Mouse (Mus musculus): ENCODE results near the gene Opcml. TPM values are rescaled to one million over a fixed set of nuclear protein-coding genes. Genes with fewer than 3 reads are reported as not detected.

Opcml gene
- total and polyA plus RNA-seq, 2 experiments from 2014 or later, result 48.3 to 88.2 TPM

DNA sequence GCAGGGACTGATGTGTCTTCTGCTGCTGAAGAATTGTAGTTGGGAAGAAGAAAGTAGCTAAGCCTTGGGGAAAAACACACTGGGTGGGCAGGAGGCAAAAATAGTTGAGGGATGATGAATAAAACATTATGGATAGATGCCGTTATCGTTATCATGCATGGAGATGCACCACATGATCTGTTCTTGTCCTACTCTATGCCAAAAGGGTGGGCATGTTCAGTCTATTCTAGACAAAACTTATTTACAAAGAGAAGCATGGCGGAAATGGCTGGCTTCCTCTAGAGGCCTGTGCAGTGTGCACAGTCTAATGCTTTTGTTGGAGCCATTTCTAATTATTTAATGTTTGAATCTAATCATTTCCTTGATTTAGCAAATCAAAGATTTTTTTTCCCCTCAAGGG lies 293.2 kb downstream of the Opcml start:
- DNase-seq (ENCODE audit: low spot score) (no peak), ATAC-seq (no peak)
- Histone ChIP-seq H3K9ac (replicated peaks; ENCODE audit: low read length) (no peak overlapping the region), H3K36me3 (ENCODE audit: insufficient read depth, low read length) (no peaks in the 10 kb centered on the region), H3K4me3 (ENCODE audit: low read length) (no peak overlapping the region), H3K4me2 (ENCODE audit: low read depth, low read length) (no peak overlapping the region), H3K27me3 (ENCODE audit: insufficient read depth, low read length) (no peaks in the 10 kb centered on the region), H3K27ac (no peak overlapping the region), H3K9me3 (ENCODE audit: low read length) (no peaks in the 10 kb centered on the region), H3K4me1 (ENCODE audit: insufficient read depth, low read length) (peaks cover 6% of the 10 kb centered on the region; the same call in 1 of the 2 replicates)
- 46% methylated on average over 3 of the region's 3 CpGs for WGBS
- no peak for TF ChIP-seq CTCF (IDR thresholded peaks at IDR 0.05; ENCODE audit: low read depth)

DNA sequence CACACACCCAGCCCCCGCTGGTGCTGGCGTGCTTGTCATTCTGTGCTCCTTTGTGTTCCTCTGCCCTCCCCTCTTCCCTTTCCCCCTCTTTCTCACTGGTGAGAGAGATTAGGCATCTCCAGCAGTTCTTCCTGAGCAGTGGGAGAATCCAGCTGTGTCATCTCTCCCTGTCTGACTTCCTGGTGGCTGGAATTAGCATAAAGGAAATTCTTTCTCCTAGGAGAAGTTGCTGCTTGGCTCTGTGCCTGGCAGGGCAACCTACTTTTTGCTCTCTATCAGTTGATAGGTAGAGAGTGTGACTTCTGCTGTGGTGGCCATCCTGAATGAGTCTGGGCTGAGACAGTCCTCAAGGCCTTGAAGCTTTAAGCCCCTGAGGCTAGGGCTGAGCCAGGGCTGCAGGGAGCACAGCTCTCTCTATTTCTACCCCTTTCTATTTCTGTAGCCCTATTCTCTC lies 293.7 kb downstream of the Opcml start:
- 9% methylated on average over 2 of the region's 2 CpGs for WGBS
- no peaks in the 10 kb centered on the region for H3K36me3 ChIP-seq (ENCODE audit: insufficient read depth, low read length)
- no peaks in the 10 kb centered on the region for H3K9me3 ChIP-seq (ENCODE audit: low read length)
- no peak overlapping the region for H3K4me3 ChIP-seq (ENCODE audit: low read length)
- H3K4me1 ChIP-seq (ENCODE audit: insufficient read depth, low read length), result peaks cover 6% of the 10 kb centered on the region; the same call in 1 of the 2 replicates
- no peak overlapping the region for H3K9ac ChIP-seq (replicated peaks; ENCODE audit: low read length)
- TF ChIP-seq CTCF (IDR thresholded peaks at IDR 0.05; ENCODE audit: low read depth), result no peak
- no peak overlapping the region for H3K27ac ChIP-seq
- peak; percentile 33 for DNase-seq (ENCODE audit: low spot score)
- no peaks in the 10 kb centered on the region for H3K27me3 ChIP-seq (ENCODE audit: insufficient read depth, low read length)
- peak; percentile 81 for ATAC-seq
- H3K4me2 ChIP-seq (ENCODE audit: low read depth, low read length), result no peak overlapping the region

DNA sequence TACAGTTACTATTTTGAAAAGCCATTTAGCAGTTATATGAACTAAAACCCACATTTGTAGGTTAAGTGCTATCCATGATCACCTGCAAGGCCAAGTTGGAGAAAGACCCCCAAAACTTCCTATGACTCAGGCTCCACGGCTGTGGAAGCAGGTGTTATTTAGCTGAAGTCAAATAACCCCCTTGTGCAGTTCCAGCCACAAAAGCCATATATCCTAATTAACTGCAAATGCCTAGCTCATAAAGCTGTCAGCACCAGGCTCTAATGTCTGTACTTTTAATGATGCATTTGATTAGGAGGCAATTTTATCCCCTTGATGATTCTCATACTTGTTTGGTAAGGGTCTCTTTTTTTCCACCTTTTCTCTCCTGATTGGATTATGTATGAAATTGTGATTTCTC lies 300.8 kb downstream of the Opcml start:
- WGBS, result 45% methylated on average over 1 of the region's 1 CpGs

DNA sequence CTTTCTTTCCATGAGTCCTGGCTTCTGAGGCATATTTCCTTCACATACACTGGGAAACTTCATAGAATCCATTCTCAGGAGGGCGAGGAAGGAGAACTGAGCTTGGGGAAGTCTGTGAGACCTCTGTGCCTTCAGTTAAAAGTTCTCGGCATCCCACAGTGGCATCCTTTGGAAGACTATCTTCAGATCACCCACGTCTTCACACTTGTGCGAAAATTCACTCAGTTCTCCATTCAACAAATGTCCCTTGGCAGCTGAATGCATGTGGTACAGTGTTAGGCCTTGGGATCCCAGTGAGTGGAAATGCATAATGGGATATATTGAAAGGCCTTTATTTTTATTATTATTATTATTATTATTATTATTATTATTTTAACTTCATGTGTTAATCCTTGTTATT lies 304.1 kb downstream of the Opcml start:
- Histone ChIP-seq H3K36me3 (ENCODE audit: insufficient read depth, low read length) (no peaks in the 10 kb centered on the region), H3K9me3 (ENCODE audit: low read length) (no peaks in the 10 kb centered on the region), H3K4me2 (ENCODE audit: low read depth, low read length) (no peak overlapping the region), H3K27me3 (ENCODE audit: insufficient read depth, low read length) (no peaks in the 10 kb centered on the region), H3K9ac (replicated peaks; ENCODE audit: low read length) (no peak overlapping the region), H3K4me1 (ENCODE audit: insufficient read depth, low read length) (no peaks in the 10 kb centered on the region), H3K4me3 (ENCODE audit: low read length) (no peak overlapping the region), H3K27ac (no peak overlapping the region)
- WGBS, result 97% methylated on average over 4 of the region's 4 CpGs
- ATAC-seq (no peak), DNase-seq (ENCODE audit: low spot score) (no peak)
- no peak for TF ChIP-seq CTCF (IDR thresholded peaks at IDR 0.05; ENCODE audit: low read depth)

More for the DNA sequence above, 300.8 kb downstream of the Opcml start:
- Histone ChIP-seq H3K27me3 (ENCODE audit: insufficient read depth, low read length) (no peaks in the 10 kb centered on the region), H3K4me3 (ENCODE audit: low read length) (no peak overlapping the region), H3K9me3 (ENCODE audit: low read length) (no peaks in the 10 kb centered on the region), H3K36me3 (ENCODE audit: insufficient read depth, low read length) (no peaks in the 10 kb centered on the region), H3K4me1 (ENCODE audit: insufficient read depth, low read length) (no peaks in the 10 kb centered on the region), H3K4me2 (ENCODE audit: low read depth, low read length) (no peak overlapping the region), H3K9ac (replicated peaks; ENCODE audit: low read length) (no peak overlapping the region), H3K27ac (no peak overlapping the region)
- DNase-seq (ENCODE audit: low spot score) (no peak), ATAC-seq (no peak)
- no peak for TF ChIP-seq CTCF (IDR thresholded peaks at IDR 0.05; ENCODE audit: low read depth)

DNA sequence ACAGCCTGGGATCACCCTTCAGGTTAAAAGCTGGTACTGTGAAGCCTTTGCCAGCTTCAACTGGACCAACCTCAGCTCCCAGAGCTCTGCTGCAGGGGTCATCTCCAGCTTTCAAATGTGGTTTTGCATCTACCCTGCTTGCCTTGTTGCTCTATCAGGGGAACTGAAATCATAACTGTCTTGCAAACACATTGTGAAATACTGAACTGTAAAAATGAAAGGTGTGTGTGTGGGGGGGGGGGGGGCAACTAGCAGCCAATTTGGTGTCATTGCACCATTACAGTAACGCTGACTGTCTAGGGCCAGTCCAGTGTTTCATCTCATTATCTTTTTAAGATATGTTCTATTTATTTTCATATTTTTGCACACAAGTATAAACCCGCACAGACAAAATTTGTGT lies 305.6 kb downstream of the Opcml start:
- no peak for TF ChIP-seq CTCF (IDR thresholded peaks at IDR 0.05; ENCODE audit: low read depth)
- H3K4me2 ChIP-seq (ENCODE audit: low read depth, low read length), result no peak overlapping the region
- H3K9ac ChIP-seq (replicated peaks; ENCODE audit: low read length), result no peak overlapping the region
- 93% methylated on average over 2 of the region's 2 CpGs for WGBS
- H3K27me3 ChIP-seq (ENCODE audit: insufficient read depth, low read length), result no peaks in the 10 kb centered on the region
- H3K27ac ChIP-seq, result no peak overlapping the region
- H3K4me1 ChIP-seq (ENCODE audit: insufficient read depth, low read length), result no peaks in the 10 kb centered on the region
- ATAC-seq, result no peak
- no peak for DNase-seq (ENCODE audit: low spot score)
- no peaks in the 10 kb centered on the region for H3K36me3 ChIP-seq (ENCODE audit: insufficient read depth, low read length)
- no peaks in the 10 kb centered on the region for H3K9me3 ChIP-seq (ENCODE audit: low read length)
- H3K4me3 ChIP-seq (ENCODE audit: low read length), result no peak overlapping the region

DNA sequence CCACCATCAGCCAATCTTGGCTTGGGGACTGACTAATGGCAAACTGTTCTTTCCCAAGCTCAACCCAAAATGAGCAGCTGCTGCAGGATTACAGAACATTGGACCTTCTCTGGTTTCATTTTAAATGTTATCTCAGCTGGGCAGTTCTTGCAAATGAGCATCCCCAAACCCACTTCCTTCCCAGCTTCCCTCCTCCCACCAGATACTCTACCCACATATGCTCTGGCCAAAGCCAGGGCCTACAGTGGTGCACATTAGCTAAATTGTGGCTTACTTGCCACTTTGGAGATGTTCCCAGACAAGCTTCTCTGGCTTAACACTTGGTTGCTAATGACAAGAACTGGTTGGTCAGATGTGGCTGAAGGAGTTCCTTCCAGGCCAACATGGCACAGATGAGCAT lies 311.4 kb downstream of the Opcml start:
- no peak; the same call in 1 of the 2 replicates for ATAC-seq
- H3K4me1 ChIP-seq (ENCODE audit: insufficient read depth, low read length), result no peaks in the 10 kb centered on the region
- no peaks in the 10 kb centered on the region for H3K36me3 ChIP-seq (ENCODE audit: insufficient read depth, low read length)
- no peak overlapping the region for H3K4me3 ChIP-seq (ENCODE audit: low read length)
- TF ChIP-seq CTCF (IDR thresholded peaks at IDR 0.05; ENCODE audit: low read depth), result no peak
- H3K9me3 ChIP-seq (ENCODE audit: low read length), result no peaks in the 10 kb centered on the region
- H3K4me2 ChIP-seq (ENCODE audit: low read depth, low read length), result no peak overlapping the region
- peak; percentile 35 for DNase-seq (ENCODE audit: low spot score)
- no peak overlapping the region for H3K27ac ChIP-seq
- no peak overlapping the region for H3K9ac ChIP-seq (replicated peaks; ENCODE audit: low read length)
- H3K27me3 ChIP-seq (ENCODE audit: insufficient read depth, low read length), result no peaks in the 10 kb centered on the region

DNA sequence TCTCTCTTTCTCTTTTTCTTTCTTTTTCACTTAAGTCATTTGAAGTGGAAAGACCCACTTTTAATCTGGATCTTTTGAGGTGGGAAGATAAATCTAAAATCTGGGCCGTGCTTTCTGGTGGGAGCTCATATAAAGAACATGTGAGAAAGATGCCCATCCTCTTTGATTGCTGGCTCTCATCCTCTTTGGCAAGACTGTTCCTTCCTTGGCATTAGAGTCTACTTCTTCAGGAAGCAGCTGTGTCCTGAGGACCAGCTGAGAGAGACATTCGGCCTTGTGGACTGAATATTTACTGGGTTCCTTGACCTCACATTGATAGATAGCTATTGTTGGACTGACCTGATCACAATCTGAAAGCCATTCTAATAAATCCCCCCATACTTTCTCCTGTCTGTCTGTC lies 331.3 kb downstream of the Opcml start:
- no peaks in the 10 kb centered on the region for H3K4me1 ChIP-seq (ENCODE audit: insufficient read depth, low read length)
- H3K36me3 ChIP-seq (ENCODE audit: insufficient read depth, low read length), result no peaks in the 10 kb centered on the region
- H3K4me2 ChIP-seq (ENCODE audit: low read depth, low read length), result no peak overlapping the region
- ATAC-seq (no peak), DNase-seq (ENCODE audit: low spot score) (no peak)
- no peak overlapping the region for H3K27ac ChIP-seq
- WGBS, result 67% methylated on average over 2 of the region's 2 CpGs
- H3K9me3 ChIP-seq (ENCODE audit: low read length), result no peaks in the 10 kb centered on the region
- H3K27me3 ChIP-seq (ENCODE audit: insufficient read depth, low read length), result no peaks in the 10 kb centered on the region
- H3K9ac ChIP-seq (replicated peaks; ENCODE audit: low read length), result no peak overlapping the region
- H3K4me3 ChIP-seq (ENCODE audit: low read length), result no peak overlapping the region
- TF ChIP-seq CTCF (IDR thresholded peaks at IDR 0.05; ENCODE audit: low read depth), result no peak
